Mouse (Mus musculus): ENCODE results near the gene Rbm33.

- TF ChIP-seq CTCF (IDR thresholded peaks at IDR 0.05) (no peak), POLR2A (IDR thresholded peaks at IDR 0.05; ENCODE audit: insufficient read depth, low read depth, low read length) (no peak)
Measured at GRCm38 (mm10) chr5:28318671-28319070, 1.8 kb downstream of the Rbm33 start.
